Mouse (Mus musculus): ENCODE results near the gene Hoxd3.

GRCm38 (mm10) chr2:74694066-74694465 lies 17.7 kb upstream of the Hoxd3 start:
- no peak for TF ChIP-seq TAL1 (IDR thresholded peaks at IDR 0.05; ENCODE audit: low read length)
- TF ChIP-seq GATA1 (IDR thresholded peaks at IDR 0.05; ENCODE audit: low read length), result no peak

Data from erythroblast, embryonic 14.5 days (primary cell).